Mouse (Mus musculus): Measurements from ENCODE around the gene Spg7. TPM values are rescaled to one million over a fixed set of nuclear protein-coding genes. Genes with fewer than 3 reads are reported as not detected.

Spg7 gene
- polyA plus RNA-seq, 1 experiment from 2014 or later, result 60.1 TPM

DNA sequence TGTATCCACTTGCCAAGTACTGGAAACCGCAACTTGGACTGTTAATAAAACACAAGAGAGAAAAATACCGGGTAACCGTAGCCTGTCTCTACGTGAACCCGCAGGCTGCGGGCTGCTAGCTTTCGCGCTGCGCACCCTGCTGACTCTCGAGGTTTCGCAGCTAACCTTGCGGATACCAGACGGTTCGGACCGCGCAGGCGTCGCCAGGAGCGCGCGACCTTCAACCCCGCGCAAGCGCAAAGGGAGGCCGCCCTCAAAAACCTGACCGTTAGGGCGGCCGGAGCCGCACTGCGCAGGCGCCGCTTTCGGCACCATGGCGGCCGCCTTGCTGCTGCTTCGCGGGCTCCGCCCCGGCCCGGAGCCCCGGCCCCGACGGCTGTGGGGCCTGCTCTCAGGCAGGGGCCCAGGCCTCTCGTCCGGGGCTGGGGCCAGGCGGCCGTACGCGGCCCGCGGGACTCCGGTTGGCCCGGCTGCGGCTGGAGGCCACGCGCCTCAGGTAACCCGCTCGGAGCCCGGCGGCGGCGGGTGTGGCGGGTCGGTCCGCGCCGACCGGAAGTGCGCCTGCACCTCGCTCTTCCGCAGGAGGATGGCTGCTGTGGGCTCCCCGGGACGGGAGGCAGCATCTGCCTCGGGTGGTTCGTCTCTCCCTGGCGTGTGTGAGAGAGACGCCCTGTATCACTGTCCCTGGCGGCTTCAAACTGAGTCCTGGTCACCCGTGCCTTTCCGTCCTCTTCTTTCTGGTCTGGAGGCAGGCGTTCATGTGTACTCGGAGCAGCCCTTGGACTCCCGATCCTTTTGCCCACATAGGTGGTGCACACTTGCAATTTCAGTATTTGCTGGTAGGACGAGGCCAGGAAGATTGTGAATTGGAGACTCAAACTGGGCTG, 2.7 kb downstream of the Spg7 start:
- Histone ChIP-seq H3K36me3 (peaks cover 4% of the 10 kb centered on the region; the same call in 1 of the 2 replicates), H3K27ac (peak overlapping the region; percentile 90), H3K4me1 (replicated peaks) (peaks cover 22% of the 10 kb centered on the region), H3K9me3 (replicated peaks) (no peaks in the 10 kb centered on the region), H3K4me3 (peak overlapping the region; percentile 77), H3K9ac (peak overlapping the region; percentile 90), H3K4me2 (peak overlapping the region; percentile 64), H3K27me3 (no peaks in the 10 kb centered on the region)
- under 1% methylated on average over 84 of the region's 84 CpGs for WGBS
- ATAC-seq (replicated peaks; ENCODE audit: insufficient number of reproducible peaks, insufficient read depth, low FRiP score, low read depth), result peak; percentile 98

DNA sequence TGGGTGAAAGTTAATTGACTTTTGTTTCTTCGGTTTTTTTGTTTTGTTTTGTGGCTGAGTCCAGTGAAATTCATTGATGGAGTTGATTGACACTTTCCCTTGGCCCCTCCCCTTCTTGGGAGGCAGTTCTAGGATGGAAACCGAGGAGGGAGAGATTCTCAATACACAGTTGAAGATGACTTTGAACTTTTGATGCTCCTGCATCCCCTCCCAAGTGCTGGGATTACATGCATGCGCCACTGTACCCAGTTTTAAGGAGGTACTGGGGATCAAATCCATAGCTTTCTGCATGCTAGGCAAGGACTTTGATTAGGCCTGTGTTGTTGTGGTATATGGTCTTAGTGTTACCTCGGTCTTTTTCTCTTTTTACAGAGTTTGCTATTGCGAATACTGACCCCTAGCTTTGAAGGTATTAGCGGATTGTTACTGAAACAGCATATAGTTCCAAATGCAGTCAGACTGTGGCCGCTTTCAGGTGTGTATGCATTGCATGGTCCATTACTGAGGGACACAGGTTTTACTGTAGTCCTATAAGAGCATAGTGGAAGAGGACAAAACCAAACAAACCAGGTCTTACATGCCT, 3.5 kb downstream of the Spg7 start:
- peak overlapping the region; percentile 90 for H3K9ac ChIP-seq
- peak overlapping the region; percentile 77 for H3K4me3 ChIP-seq
- no peak for ATAC-seq (replicated peaks; ENCODE audit: insufficient number of reproducible peaks, insufficient read depth, low FRiP score, low read depth)
- H3K9me3 ChIP-seq (replicated peaks), result no peaks in the 10 kb centered on the region
- WGBS, result 36% methylated on average over 7 of the region's 7 CpGs
- peak overlapping the region; percentile 90 for H3K27ac ChIP-seq
- peak overlapping the region; percentile 64 for H3K4me2 ChIP-seq
- H3K4me1 ChIP-seq (replicated peaks), result peaks cover 25% of the 10 kb centered on the region
- no peaks in the 10 kb centered on the region for H3K27me3 ChIP-seq
- peaks cover 5% of the 10 kb centered on the region; the same call in 1 of the 2 replicates for H3K36me3 ChIP-seq

DNA sequence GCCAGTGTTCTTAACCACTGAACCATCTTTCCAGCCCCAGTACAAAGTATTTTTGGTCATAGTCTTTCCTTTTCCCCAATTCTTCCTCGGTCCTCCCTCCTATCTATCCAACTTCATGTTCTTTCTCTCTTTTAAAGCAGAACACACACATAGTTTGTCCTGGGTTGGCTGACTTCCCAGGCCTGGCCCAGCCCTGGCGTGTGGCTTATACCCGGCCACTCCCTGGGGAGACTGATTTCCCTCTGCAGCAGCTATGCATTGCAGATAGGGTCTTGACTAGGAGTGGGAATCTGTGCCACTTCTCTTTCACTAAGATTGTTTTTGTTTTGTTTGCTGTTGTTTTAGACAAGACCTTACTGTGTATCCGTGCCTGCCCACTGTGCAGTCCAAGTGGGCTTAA, 8.4 kb downstream of the Spg7 start:
- no peak overlapping the region for H3K4me2 ChIP-seq
- 0 out of 2 replicates have a peak, but pooled peaks have one; percentile 35 for ATAC-seq (replicated peaks; ENCODE audit: insufficient number of reproducible peaks, insufficient read depth, low FRiP score, low read depth)
- H3K27ac ChIP-seq, result peak overlapping the region; percentile 53
- peaks cover 42% of the 10 kb centered on the region for H3K36me3 ChIP-seq
- H3K9me3 ChIP-seq (replicated peaks), result no peaks in the 10 kb centered on the region
- H3K4me1 ChIP-seq (replicated peaks), result peaks cover 18% of the 10 kb centered on the region
- no peak overlapping the region for H3K4me3 ChIP-seq
- 29% methylated on average over 4 of the region's 4 CpGs for WGBS
- no peaks in the 10 kb centered on the region for H3K27me3 ChIP-seq
- H3K9ac ChIP-seq, result peak overlapping the region; percentile 19; the same call in 1 of the 2 replicates

DNA sequence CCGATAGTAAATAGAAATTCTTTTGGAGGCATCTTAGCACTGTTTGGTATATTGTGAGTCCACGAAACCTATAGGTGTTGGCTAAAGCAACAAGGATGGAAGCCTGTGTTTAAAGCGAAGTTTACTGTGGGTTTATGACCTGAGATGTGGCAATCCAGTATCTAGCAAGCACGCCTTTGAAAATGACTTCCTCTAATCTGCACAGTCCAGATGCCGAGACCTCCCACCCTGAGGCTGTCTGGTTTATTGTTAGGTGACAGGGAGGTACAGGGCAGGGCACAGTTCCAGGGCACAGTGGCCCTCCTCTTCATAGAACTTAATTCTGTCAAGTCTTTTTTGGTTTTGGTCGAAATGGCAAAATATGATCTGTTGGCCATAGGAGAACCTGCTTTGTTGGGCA, 14.5 kb downstream of the Spg7 start:
- Histone ChIP-seq H3K4me3 (no peak overlapping the region), H3K4me1 (replicated peaks) (no peaks in the 10 kb centered on the region), H3K9ac (no peak overlapping the region), H3K9me3 (replicated peaks) (no peaks in the 10 kb centered on the region), H3K4me2 (no peak overlapping the region), H3K27ac (no peak overlapping the region), H3K36me3 (peaks cover 78% of the 10 kb centered on the region), H3K27me3 (no peaks in the 10 kb centered on the region)
- no peak for ATAC-seq (replicated peaks; ENCODE audit: insufficient number of reproducible peaks, insufficient read depth, low FRiP score, low read depth)
- WGBS, result 78% methylated on average over 6 of the region's 6 CpGs

DNA sequence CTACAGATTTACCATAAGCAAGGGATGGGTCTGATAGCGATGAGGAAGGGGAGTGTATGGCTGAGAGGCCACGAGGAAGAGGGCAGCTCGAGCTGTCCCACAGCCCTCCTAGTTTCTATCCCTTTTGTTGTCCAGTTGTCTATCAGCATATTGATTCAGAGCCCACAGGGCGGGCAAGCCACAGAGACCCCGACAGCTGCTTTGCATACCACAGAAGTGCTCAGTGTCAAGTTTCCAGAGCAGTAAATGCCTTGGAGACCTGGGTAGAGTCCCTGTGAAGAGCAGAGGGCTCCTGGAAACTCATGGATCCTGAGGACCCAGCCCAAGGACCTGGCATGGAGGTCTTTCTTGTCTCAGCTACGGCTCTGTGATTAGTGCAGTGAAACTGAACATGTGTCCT, 20.3 kb downstream of the Spg7 start:
- no peak overlapping the region for H3K27ac ChIP-seq
- H3K27me3 ChIP-seq, result no peaks in the 10 kb centered on the region
- no peaks in the 10 kb centered on the region for H3K4me1 ChIP-seq (replicated peaks)
- H3K4me3 ChIP-seq, result no peak overlapping the region
- peaks cover 81% of the 10 kb centered on the region for H3K36me3 ChIP-seq
- H3K4me2 ChIP-seq, result no peak overlapping the region
- WGBS, result 87% methylated on average over 6 of the region's 6 CpGs
- no peak overlapping the region for H3K9ac ChIP-seq
- H3K9me3 ChIP-seq (replicated peaks), result no peaks in the 10 kb centered on the region
- no peak for ATAC-seq (replicated peaks; ENCODE audit: insufficient number of reproducible peaks, insufficient read depth, low FRiP score, low read depth)

DNA sequence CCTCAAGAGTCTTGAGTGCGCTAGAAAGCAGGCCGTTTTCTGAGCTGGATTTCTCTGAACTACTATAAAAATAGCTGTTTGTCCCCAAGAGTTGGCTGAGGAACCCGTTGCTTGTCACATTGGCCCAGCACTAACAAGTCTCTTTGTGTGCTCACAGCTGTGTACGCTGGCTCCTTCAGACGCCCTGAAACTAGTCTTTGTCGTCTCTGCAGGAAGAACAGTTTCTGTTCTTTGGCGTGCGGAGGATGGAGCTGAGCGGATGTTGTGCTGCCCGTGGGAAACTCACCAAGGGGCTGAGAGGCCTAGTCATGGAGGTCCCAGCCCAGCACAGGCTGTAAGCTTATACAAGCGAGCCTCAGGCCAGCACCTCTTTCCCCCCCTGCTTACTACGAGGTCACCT, 20.9 kb downstream of the Spg7 start:
- Histone ChIP-seq H3K4me1 (replicated peaks) (no peaks in the 10 kb centered on the region), H3K27ac (no peak overlapping the region), H3K4me2 (no peak overlapping the region), H3K9me3 (replicated peaks) (no peaks in the 10 kb centered on the region), H3K9ac (no peak overlapping the region), H3K36me3 (peaks cover 83% of the 10 kb centered on the region), H3K27me3 (no peaks in the 10 kb centered on the region), H3K4me3 (no peak overlapping the region)
- 91% methylated on average over 12 of the region's 12 CpGs for WGBS
- no peak for ATAC-seq (replicated peaks; ENCODE audit: insufficient number of reproducible peaks, insufficient read depth, low FRiP score, low read depth)

DNA sequence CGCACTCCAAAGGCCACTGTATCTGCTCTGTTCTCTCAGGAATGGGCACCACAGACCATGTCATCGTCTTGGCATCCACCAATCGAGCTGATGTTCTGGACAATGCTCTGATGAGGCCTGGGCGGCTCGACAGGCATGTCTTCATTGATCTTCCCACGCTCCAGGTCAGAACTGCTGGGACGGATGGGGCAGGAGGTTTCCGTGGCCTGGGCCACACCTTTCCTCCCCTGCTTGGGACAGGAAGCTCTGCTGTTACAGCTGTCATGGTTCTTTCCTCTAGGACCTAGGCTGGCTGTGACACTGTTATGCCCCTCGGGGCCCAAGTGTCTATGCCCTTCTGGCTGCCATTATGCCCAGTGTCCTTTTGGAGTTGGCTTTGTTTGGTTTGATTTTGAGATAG, 24.5 kb downstream of the Spg7 start:
- Histone ChIP-seq H3K9me3 (replicated peaks) (no peaks in the 10 kb centered on the region), H3K36me3 (peaks cover 87% of the 10 kb centered on the region), H3K4me2 (no peak overlapping the region), H3K4me3 (no peak overlapping the region), H3K27me3 (no peaks in the 10 kb centered on the region), H3K27ac (no peak overlapping the region), H3K4me1 (replicated peaks) (no peaks in the 10 kb centered on the region), H3K9ac (no peak overlapping the region)
- no peak for ATAC-seq (replicated peaks; ENCODE audit: insufficient number of reproducible peaks, insufficient read depth, low FRiP score, low read depth)
- WGBS, result 76% methylated on average over 9 of the region's 9 CpGs

DNA sequence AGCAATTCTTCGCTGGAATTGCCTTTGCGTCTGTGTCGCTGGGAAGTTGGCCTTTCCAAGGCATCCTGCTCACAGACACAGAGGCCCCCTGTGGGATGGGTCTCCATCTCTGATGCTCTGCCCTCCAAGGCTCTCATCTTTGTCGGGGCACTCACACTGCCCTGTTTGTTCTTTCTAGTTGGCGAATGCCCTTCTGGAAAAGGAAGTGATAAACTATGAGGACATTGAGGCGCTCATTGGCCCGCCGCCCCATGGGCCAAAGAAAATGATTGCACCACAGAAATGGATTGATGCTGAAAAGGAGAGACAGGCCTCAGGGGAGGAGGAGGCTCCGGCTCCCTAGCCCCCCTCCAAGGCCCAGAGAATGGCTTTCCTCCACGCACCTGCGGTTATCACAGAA, 34.5 kb downstream of the Spg7 start:
- no peak for ATAC-seq (replicated peaks; ENCODE audit: insufficient number of reproducible peaks, insufficient read depth, low FRiP score, low read depth)
- Histone ChIP-seq H3K9me3 (replicated peaks) (no peaks in the 10 kb centered on the region), H3K27me3 (no peaks in the 10 kb centered on the region), H3K4me2 (no peak overlapping the region), H3K4me3 (no peak overlapping the region), H3K36me3 (peaks cover 36% of the 10 kb centered on the region), H3K4me1 (replicated peaks) (peaks cover 4% of the 10 kb centered on the region; the same call in 1 of the 2 replicates), H3K27ac (no peak overlapping the region), H3K9ac (no peak overlapping the region)
- WGBS, result 87% methylated on average over 11 of the region's 11 CpGs

DNA sequence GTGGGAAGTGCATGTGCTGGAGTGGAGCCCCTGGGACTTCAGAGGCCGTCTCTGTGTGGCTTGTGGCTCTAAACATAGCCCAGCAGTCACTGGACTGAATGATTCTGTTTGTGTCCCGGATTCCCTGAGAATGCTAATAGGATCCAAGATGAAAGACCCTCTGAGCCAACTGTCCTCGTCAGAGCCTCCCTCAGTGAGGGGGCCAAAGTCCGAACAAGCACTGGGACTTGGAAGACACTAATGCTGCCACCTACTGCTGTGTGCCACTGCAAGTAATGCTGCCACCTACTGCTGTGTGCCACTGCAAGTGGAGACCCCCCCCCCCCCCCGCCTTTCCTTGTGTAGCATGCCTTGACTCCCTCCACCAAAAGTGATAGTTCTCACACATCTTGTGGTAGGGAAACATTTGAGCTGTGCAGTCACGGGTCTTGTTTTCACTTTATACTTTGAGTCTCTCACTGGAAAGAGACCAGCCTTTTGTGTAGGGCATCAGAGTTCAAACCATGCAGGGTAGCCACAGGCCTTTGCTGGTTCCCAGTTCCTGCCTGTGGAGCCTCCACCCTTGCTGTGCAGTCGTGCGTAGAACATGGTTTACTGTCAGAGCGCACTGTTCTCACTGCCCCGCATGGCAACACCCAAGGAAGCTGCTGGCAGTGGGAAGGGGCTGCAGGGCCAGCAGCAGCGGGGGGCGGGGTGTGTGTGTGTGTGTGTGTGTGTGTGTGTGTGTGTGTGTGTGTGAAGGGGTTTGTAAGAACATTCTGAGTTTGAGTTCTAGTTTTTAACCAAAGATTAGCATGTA, 35.2 kb downstream of the Spg7 start:
- H3K4me1 ChIP-seq (replicated peaks), result peaks cover 4% of the 10 kb centered on the region; the same call in 1 of the 2 replicates
- H3K9ac ChIP-seq, result no peak overlapping the region
- no peak overlapping the region for H3K27ac ChIP-seq
- H3K27me3 ChIP-seq, result no peaks in the 10 kb centered on the region
- WGBS, result 80% methylated on average over 12 of the region's 12 CpGs
- H3K4me2 ChIP-seq, result no peak overlapping the region
- no peaks in the 10 kb centered on the region for H3K9me3 ChIP-seq (replicated peaks)
- ATAC-seq (replicated peaks; ENCODE audit: insufficient number of reproducible peaks, insufficient read depth, low FRiP score, low read depth), result no peak
- peaks cover 34% of the 10 kb centered on the region for H3K36me3 ChIP-seq
- H3K4me3 ChIP-seq, result no peak overlapping the region

DNA sequence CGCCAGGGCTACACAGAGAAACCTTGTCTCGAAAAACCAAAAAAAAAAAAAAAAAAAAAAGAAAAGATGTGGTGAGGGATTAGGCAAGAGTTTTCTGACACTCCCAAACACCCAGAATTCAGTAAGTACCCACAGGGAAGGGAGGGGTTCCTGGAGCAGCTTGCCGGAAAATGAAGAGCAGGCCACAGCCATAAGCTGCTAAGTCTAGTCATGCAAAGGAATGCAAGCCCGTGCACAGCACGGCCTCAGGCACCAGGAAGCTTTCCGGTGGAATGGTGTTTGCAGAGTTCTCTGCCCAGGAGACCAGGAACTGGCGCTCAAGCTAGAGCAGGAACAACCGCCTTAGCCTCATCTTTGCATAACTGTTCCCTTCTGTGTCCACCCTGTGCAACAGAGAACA, 37.5 kb downstream of the Spg7 start:
- Histone ChIP-seq H3K4me3 (no peak overlapping the region), H3K27ac (no peak overlapping the region), H3K9ac (no peak overlapping the region), H3K4me1 (replicated peaks) (peaks cover 18% of the 10 kb centered on the region), H3K9me3 (replicated peaks) (no peaks in the 10 kb centered on the region), H3K27me3 (no peaks in the 10 kb centered on the region), H3K4me2 (no peak overlapping the region), H3K36me3 (peaks cover 34% of the 10 kb centered on the region)
- ATAC-seq (replicated peaks; ENCODE audit: insufficient number of reproducible peaks, insufficient read depth, low FRiP score, low read depth), result no peak
- 53% methylated on average over 8 of the region's 8 CpGs for WGBS

DNA sequence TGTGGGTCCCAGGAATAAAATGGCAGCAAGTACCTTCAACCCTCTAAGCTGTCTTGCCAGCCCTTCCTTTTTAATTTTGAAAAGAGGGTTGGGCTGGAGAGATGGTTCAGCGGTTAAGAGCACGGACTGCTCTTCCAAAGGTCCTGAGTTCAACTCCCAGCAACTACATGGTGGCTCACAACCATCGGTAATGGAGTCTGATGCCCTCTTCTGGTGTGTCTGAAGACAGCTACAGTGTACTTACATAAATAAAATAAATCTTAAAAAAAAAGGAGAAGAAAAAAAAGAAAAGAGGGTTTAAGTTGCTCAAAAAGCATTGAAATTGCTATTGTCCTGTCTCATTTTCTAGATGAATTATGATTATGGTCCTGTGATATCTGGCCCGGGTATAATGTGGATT, 38.5 kb downstream of the Spg7 start:
- Histone ChIP-seq H3K9ac (no peak overlapping the region; the same call in 1 of the 2 replicates), H3K27me3 (no peaks in the 10 kb centered on the region), H3K9me3 (replicated peaks) (no peaks in the 10 kb centered on the region), H3K27ac (no peak overlapping the region), H3K36me3 (peaks cover 34% of the 10 kb centered on the region), H3K4me3 (no peak overlapping the region), H3K4me2 (peak overlapping the region; percentile 88; the same call in 1 of the 2 replicates), H3K4me1 (replicated peaks) (peaks cover 18% of the 10 kb centered on the region)
- ATAC-seq (replicated peaks; ENCODE audit: insufficient number of reproducible peaks, insufficient read depth, low FRiP score, low read depth), result no peak
- 78% methylated on average over 4 of the region's 4 CpGs for WGBS

Measured in heart, embryonic 15.5 days (tissue).